Mouse (Mus musculus): Measurements from ENCODE around the gene 1700049E17Rik2. TPM values are rescaled to one million over a fixed set of nuclear protein-coding genes. Genes with fewer than 3 reads are reported as not detected.
"Not testable (repeated sequence)": the region's sequence is repeated elsewhere in the genome, so short reads cannot be mapped to it uniquely, and the experiment has no call there.

The 1700049E17Rik2 gene
- not detected for total RNA-seq (2021)
- not detected in 2 replicates for polyA plus RNA-seq (2012; rRNA removed)
- long read RNA-seq, result 0 reads

DNA sequence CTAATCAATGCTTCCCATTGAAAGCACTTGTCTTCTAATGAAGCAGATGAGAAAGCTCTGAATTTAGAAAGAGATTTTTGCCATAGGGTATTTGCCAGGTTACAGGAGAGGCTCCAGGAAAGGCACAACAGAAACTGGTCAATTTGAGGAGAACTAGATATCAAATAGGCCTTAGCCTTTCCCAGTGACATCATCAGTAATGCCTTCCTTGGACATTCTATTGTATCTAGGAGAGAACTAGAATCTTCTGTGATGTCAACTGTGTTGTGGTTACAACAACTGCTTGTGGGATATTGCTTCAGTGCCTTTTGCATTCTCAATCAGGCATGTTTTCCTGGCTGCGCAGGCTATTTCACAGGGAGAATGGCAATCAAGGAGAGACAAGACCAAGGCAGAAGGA lies at the start of gene 1700049E17Rik2:
Gene 1700049E17Rik2 (plus strand): TSS at position 301 of the 400 bp plus-strand sequence.
- H3K4me3 ChIP-seq; H3K4me1 ChIP-seq (ENCODE audit: control insufficient read depth, insufficient read depth, low read length); H3K27ac ChIP-seq; intact Hi-C loops (cut with DNase I); H3K36me3 ChIP-seq (ENCODE audit: control insufficient read depth, insufficient read depth, low read length); H3K79me2 ChIP-seq (replicated peaks; ENCODE audit: control insufficient read depth, insufficient read depth, low read length); H3K27me3 ChIP-seq (ENCODE audit: control insufficient read depth, insufficient read depth, low read length); DNase-seq; H3K9ac ChIP-seq (ENCODE audit: low read depth, low read length): not testable (repeated sequence)
- no CpG with 5 or more reads among the region's 1 CpGs for WGBS

DNA sequence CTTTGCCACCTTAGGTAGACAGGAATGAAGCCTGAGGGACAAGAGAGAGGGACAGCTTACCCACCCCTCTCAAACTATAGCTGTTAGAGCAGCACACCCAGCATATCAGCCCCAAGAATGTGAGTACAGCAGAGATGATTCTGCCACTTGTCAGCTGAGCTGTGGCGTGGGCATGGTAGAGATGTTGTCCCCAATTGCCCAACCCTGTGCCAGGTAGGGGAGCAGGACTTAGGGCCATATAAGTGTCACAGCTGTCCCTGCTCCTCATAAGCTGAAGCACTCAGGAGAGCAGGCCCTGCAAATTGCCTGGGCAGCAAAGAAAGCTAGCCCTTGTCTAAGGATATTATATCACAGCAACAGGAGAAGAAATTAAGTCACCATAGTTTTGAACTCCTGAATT lies 48.3 kb upstream of the 1700049E17Rik2 start:
- H3K4me1 ChIP-seq (ENCODE audit: control insufficient read depth, insufficient read depth, low read length); H3K36me3 ChIP-seq (ENCODE audit: control insufficient read depth, insufficient read depth, low read length); H3K4me3 ChIP-seq; H3K79me2 ChIP-seq (replicated peaks; ENCODE audit: control insufficient read depth, insufficient read depth, low read length); DNase-seq; H3K27me3 ChIP-seq (ENCODE audit: control insufficient read depth, insufficient read depth, low read length); intact Hi-C loops (cut with DNase I); H3K27ac ChIP-seq; H3K9ac ChIP-seq (ENCODE audit: low read depth, low read length): not testable (repeated sequence)
- 63% methylated on average over 1 of the region's 1 CpGs for WGBS

DNA sequence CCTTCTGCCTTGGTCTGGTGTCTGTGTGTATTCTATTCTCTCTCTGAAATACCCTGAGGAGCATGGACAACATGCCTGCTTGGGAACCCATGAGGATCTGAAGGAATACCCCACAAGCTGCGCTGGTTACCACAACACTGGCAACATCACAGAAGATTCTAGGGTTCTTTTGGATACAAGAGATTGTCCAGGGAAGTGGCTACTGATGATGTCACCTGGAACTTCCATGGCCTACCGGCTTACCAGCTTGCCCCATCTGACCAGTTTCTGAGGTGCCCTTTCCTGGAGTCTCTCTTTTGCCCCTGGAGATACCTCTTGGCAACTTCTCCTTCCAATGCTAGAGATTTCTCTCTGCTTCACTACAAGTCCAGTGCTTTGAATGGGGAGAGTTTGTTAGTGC lies 17.5 kb upstream of the 1700049E17Rik2 start, which contains the start of gene Gm7970:
Gene Gm7970 (minus strand): TSS at position 101 of the 400 bp plus-strand sequence.
- intact Hi-C loops (cut with DNase I), result not testable (repeated sequence)

DNA sequence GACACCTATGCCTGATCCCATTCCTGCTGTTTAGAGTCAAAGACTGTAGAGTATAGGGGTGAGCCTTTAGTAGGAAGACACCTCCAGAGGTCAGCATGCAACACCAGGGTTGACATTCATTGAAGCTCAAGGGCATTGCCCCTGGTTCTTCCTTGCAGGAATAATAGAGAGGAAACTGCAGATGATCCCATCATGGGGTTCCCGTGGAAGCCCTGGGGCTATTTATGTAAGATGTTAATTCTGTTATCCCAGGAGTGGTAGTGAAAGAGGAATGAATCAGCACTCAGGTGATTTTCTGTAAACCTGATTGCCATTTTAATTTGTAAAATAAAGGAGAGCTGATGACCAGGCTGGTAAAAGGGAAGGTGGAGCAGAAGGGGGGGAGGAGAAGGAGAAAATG lies 13.3 kb downstream of the 1700049E17Rik2 start:
- H3K27ac ChIP-seq; H3K79me2 ChIP-seq (replicated peaks; ENCODE audit: control insufficient read depth, insufficient read depth, low read length); H3K4me3 ChIP-seq; H3K27me3 ChIP-seq (ENCODE audit: control insufficient read depth, insufficient read depth, low read length); intact Hi-C loops (cut with DNase I); H3K4me1 ChIP-seq (ENCODE audit: control insufficient read depth, insufficient read depth, low read length); H3K36me3 ChIP-seq (ENCODE audit: control insufficient read depth, insufficient read depth, low read length); H3K9ac ChIP-seq (ENCODE audit: low read depth, low read length); DNase-seq: not testable (repeated sequence)
- WGBS, result 83% methylated on average over 1 of the region's 1 CpGs

More for the DNA sequence above, 17.5 kb upstream of the 1700049E17Rik2 start, which contains the start of gene Gm7970:
- H3K27me3 ChIP-seq (ENCODE audit: control insufficient read depth, insufficient read depth, low read length); DNase-seq; H3K4me1 ChIP-seq (ENCODE audit: control insufficient read depth, insufficient read depth, low read length); H3K9ac ChIP-seq (ENCODE audit: low read depth, low read length); H3K36me3 ChIP-seq (ENCODE audit: control insufficient read depth, insufficient read depth, low read length); H3K27ac ChIP-seq; H3K4me3 ChIP-seq; H3K79me2 ChIP-seq (replicated peaks; ENCODE audit: control insufficient read depth, insufficient read depth, low read length): not testable (repeated sequence)
- no CpG with 5 or more reads among the region's 2 CpGs for WGBS

DNA sequence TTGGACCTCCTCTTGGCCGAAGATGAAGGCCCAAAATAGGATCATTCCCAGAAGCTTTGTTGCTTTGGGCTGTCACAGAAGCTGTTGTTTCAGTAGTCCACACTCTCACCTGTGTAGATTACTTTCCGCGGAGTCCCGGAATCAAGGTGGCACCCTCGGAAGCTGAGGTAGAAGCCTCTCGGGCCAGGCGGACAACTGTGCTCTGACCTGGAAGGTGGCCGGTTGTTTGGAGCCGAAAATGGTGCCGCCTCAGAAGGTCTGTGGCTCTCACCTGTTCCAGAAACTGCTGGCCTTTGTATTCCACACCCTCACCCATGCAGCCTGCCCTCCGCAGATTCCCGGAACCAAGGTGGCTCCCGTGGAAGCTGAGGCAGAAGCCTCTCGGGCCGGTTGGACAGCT lies 27.9 kb downstream of the 1700049E17Rik2 start:
- H3K4me3 ChIP-seq; H3K79me2 ChIP-seq (replicated peaks; ENCODE audit: control insufficient read depth, insufficient read depth, low read length); H3K27ac ChIP-seq; DNase-seq; H3K9ac ChIP-seq (ENCODE audit: low read depth, low read length); intact Hi-C loops (cut with DNase I); H3K36me3 ChIP-seq (ENCODE audit: control insufficient read depth, insufficient read depth, low read length); H3K4me1 ChIP-seq (ENCODE audit: control insufficient read depth, insufficient read depth, low read length); H3K27me3 ChIP-seq (ENCODE audit: control insufficient read depth, insufficient read depth, low read length): not testable (repeated sequence)
- 85% methylated on average over 15 of the region's 15 CpGs for WGBS

DNA sequence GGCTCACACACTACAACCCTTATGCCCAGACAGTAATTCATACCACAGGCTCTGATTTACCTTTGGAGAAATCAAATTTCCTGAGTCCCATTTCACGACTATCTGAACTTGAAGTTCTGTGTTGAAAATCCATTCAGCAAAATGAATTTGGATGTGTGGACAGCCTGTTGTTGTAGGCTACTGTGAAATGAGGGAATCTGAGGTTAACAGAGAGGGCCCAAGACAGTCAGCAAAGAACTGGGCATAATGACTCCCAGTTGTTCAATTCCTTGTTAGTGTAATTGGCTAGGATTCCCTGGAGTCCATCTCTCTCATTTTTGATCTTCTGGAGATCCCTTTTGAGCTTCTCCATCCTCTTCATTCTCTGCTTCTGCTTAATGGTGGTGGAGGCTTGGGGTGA lies 37.7 kb downstream of the 1700049E17Rik2 start:
- intact Hi-C loops (cut with DNase I), result not testable (repeated sequence)
- 65% methylated on average over 1 of the region's 1 CpGs for WGBS

DNA sequence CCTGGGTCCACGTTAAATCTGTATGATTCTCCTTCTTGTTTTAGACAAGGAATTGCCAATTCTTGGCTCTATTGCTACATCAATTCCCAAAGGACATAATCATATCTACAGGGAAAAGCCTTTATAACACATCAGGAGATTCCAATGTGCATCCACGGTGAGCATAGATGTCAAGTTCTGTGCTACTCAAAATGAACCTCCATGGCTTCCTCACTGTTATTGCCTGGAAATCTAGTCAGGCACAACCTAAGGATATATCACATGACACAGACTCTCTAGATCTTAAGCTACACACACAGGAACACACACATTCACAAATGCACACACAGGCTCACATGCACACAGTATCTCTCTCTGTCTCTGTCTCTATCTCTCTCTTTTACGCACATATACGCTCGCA lies 49.5 kb downstream of the 1700049E17Rik2 start:
- 88% methylated on average over 5 of the region's 5 CpGs for WGBS
- H3K4me1 ChIP-seq (ENCODE audit: control insufficient read depth, insufficient read depth, low read length); H3K9ac ChIP-seq (ENCODE audit: low read depth, low read length): not testable (repeated sequence)

More for the DNA sequence above, 37.7 kb downstream of the 1700049E17Rik2 start:
- H3K4me3 ChIP-seq; H3K79me2 ChIP-seq (replicated peaks; ENCODE audit: control insufficient read depth, insufficient read depth, low read length); H3K36me3 ChIP-seq (ENCODE audit: control insufficient read depth, insufficient read depth, low read length); H3K27ac ChIP-seq; H3K27me3 ChIP-seq (ENCODE audit: control insufficient read depth, insufficient read depth, low read length); H3K4me1 ChIP-seq (ENCODE audit: control insufficient read depth, insufficient read depth, low read length); H3K9ac ChIP-seq (ENCODE audit: low read depth, low read length); DNase-seq: not testable (repeated sequence)

DNA sequence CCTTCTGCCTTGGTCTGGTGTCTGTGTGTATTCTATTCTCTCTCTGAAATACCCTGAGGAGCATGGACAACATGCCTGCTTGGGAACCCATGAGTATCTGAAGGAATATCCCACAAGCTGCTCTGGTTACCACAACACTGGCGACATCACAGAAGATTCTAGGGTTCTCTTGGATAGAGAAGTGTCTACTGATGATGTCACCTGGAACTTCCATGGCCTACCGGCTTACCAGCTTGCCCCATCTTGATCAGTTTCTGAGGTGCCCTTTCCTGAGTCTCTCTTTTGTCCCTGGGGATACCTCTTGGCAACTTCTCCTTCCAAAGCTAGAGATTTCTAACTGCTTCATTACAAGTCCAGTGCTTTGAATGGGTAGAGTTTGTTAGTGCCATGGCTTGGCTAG lies 51.5 kb downstream of the 1700049E17Rik2 start, which contains the start of gene Gm3072:
Gene Gm3072 (minus strand): TSS at position 101 of the 400 bp plus-strand sequence.
- H3K4me1 ChIP-seq (ENCODE audit: control insufficient read depth, insufficient read depth, low read length); DNase-seq; H3K27me3 ChIP-seq (ENCODE audit: control insufficient read depth, insufficient read depth, low read length); H3K9ac ChIP-seq (ENCODE audit: low read depth, low read length); H3K4me3 ChIP-seq; H3K27ac ChIP-seq; intact Hi-C loops (cut with DNase I); H3K36me3 ChIP-seq (ENCODE audit: control insufficient read depth, insufficient read depth, low read length); H3K79me2 ChIP-seq (replicated peaks; ENCODE audit: control insufficient read depth, insufficient read depth, low read length): not testable (repeated sequence)
- 70% methylated on average over 1 of the region's 2 CpGs for WGBS

More for the DNA sequence above, 49.5 kb downstream of the 1700049E17Rik2 start:
- intact Hi-C loops (cut with DNase I); H3K4me3 ChIP-seq; H3K27ac ChIP-seq; H3K79me2 ChIP-seq (replicated peaks; ENCODE audit: control insufficient read depth, insufficient read depth, low read length); DNase-seq; H3K27me3 ChIP-seq (ENCODE audit: control insufficient read depth, insufficient read depth, low read length); H3K36me3 ChIP-seq (ENCODE audit: control insufficient read depth, insufficient read depth, low read length): not testable (repeated sequence)

DNA sequence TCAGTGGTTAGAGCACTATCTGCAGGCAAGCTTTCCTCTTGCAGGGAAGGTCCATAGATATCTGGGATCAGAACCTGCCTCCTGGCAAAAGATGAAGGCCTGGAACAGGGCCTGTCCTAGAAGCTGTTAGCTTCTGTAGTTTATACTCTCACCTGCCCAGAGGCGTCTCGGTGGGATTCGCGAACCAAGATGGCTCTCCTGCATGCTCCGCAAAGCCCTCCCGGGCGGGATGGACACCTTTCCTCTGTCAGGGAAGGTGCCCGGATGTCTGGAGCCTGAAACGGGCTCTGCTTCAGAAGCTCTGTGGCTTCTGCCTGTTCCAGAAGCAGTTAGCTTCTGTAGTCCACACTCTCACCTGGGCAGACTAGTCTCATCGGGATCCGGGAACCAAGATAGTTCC lies 57.1 kb downstream of the 1700049E17Rik2 start:
- H3K9ac ChIP-seq (ENCODE audit: low read depth, low read length); H3K36me3 ChIP-seq (ENCODE audit: control insufficient read depth, insufficient read depth, low read length); H3K27me3 ChIP-seq (ENCODE audit: control insufficient read depth, insufficient read depth, low read length); DNase-seq; H3K4me1 ChIP-seq (ENCODE audit: control insufficient read depth, insufficient read depth, low read length); H3K27ac ChIP-seq; intact Hi-C loops (cut with DNase I); H3K4me3 ChIP-seq; H3K79me2 ChIP-seq (replicated peaks; ENCODE audit: control insufficient read depth, insufficient read depth, low read length): not testable (repeated sequence)
- 83% methylated on average over 9 of the region's 11 CpGs for WGBS

Data from heart, adult 2 months (tissue).